Comparison of ENCODE assay signal across 10 mouse cellular contexts in genomic region chr4:106866381-106866780, GRCm38 (mm10). TPM values are rescaled to one million over a fixed set of nuclear protein-coding genes. Genes with fewer than 3 reads are reported as not detected.
DNase-seq lines count a peak whose midpoint lies in the region; ATAC-seq lines count a peak whose summit lies in the region.
"Had no signal": no experiment of that assay in that cellular context is flagged by ENCODE, and none has a peak within 500 bp of the region (broad histone marks: within the 10 kb centered on the region; RNA-seq: fewer than 3 reads in every experiment).

No protein-coding gene starts in this region.

- peak overlapping the region; percentile 90 for H3K27ac ChIP-seq in forebrain, embryonic 10.5 days
- no peak overlapping the region; the same call in 1 of the 2 replicates for H3K27ac ChIP-seq in forebrain, embryonic 16.5 days (ENCODE audit: low read length)
- H3K27ac ChIP-seq in liver, embryonic 11.5 days (ENCODE audit: low read depth, low read length) = 0 out of 2 replicates have a peak overlapping the region, but pooled peaks have one; percentile 28
- H3K27ac ChIP-seq in hindbrain, embryonic 15.5 days (replicated peaks) = 0 out of 2 replicates have a peak overlapping the region, but pooled peaks have one; percentile 40
- peak overlapping the region; percentile 78; the same call in 1 of the 2 replicates for H3K27ac ChIP-seq in neural tube, embryonic 14.5 days (ENCODE audit: low read depth, low read length)

- H3K27me3 ChIP-seq in forebrain, embryonic 10.5 days (ENCODE audit: poor library complexity, severe bottlenecking) = no peaks in the 10 kb centered on the region
- no peaks in the 10 kb centered on the region; the same call in 1 of the 2 replicates for H3K27me3 ChIP-seq in forebrain, embryonic 16.5 days (replicated peaks; ENCODE audit: control insufficient read depth, insufficient read depth, low read length)
- no peaks in the 10 kb centered on the region for H3K27me3 ChIP-seq in liver, embryonic 11.5 days (replicated peaks; ENCODE audit: control insufficient read depth, insufficient read depth, low read length)
- H3K27me3 ChIP-seq in hindbrain, embryonic 15.5 days = no peaks in the 10 kb centered on the region
- no peaks in the 10 kb centered on the region for H3K27me3 ChIP-seq in neural tube, embryonic 14.5 days (ENCODE audit: control insufficient read depth, insufficient read depth, low read length)

- H3K9ac ChIP-seq in forebrain, embryonic 16.5 days (replicated peaks; ENCODE audit: low read depth, low read length) = no peak overlapping the region
- H3K9ac ChIP-seq in liver, embryonic 11.5 days (ENCODE audit: low read depth, low read length) = no peak overlapping the region
- no peak overlapping the region for H3K9ac ChIP-seq in hindbrain, embryonic 15.5 days
- no peak overlapping the region for H3K9ac ChIP-seq in neural tube, embryonic 14.5 days (replicated peaks; ENCODE audit: low read depth, low read length)

- H3K4me2 ChIP-seq in forebrain, embryonic 16.5 days (ENCODE audit: low read length) = no peak overlapping the region
- no peak overlapping the region for H3K4me2 ChIP-seq in liver, embryonic 11.5 days
- H3K4me2 ChIP-seq in hindbrain, embryonic 15.5 days = no peak overlapping the region
- no peak overlapping the region for H3K4me2 ChIP-seq in neural tube, embryonic 14.5 days (ENCODE audit: low read depth, low read length)

- H3K4me1 ChIP-seq in forebrain, embryonic 10.5 days = peaks cover 78% of the 10 kb centered on the region
- peaks cover 20% of the 10 kb centered on the region for H3K4me1 ChIP-seq in forebrain, embryonic 16.5 days (replicated peaks; ENCODE audit: control insufficient read depth, insufficient read depth, low read length)
- peaks cover 45% of the 10 kb centered on the region for H3K4me1 ChIP-seq in liver, embryonic 11.5 days (replicated peaks; ENCODE audit: control insufficient read depth, insufficient read depth, low read length)
- H3K4me1 ChIP-seq in hindbrain, embryonic 15.5 days (replicated peaks) = peaks cover 24% of the 10 kb centered on the region
- peaks cover 12% of the 10 kb centered on the region for H3K4me1 ChIP-seq in neural tube, embryonic 14.5 days (ENCODE audit: control insufficient read depth, insufficient read depth, low read length)

- H3K4me3 ChIP-seq in forebrain, embryonic 10.5 days = no peak overlapping the region; the same call in 1 of the 2 replicates
- H3K4me3 ChIP-seq in forebrain, embryonic 16.5 days (replicated peaks; ENCODE audit: low read length) = no peak overlapping the region
- no peak overlapping the region for H3K4me3 ChIP-seq in liver, embryonic 11.5 days (ENCODE audit: low read depth, low read length)
- no peak overlapping the region for H3K4me3 ChIP-seq in hindbrain, embryonic 15.5 days
- no peak overlapping the region for H3K4me3 ChIP-seq in neural tube, embryonic 14.5 days (ENCODE audit: low read depth, low read length)

- no peak for DNase-seq in forebrain, embryonic 10.5 days (ENCODE audit: extremely low spot score, low spot score)
- DNase-seq in liver, embryonic 11.5 days (ENCODE audit: low spot score) = no peak
- no peak for DNase-seq in liver
- no peak for DNase-seq in right cerebral cortex, adult 2 months (ENCODE audit: low spot score in 2 of 2)
- DNase-seq: adrenal gland, adult 8-10 months; kidney, adult 8-10 months had no signal

- 50% methylated on average over 5 of the region's 5 CpGs for WGBS in forebrain, embryonic 10.5 days
- WGBS in forebrain, embryonic 16.5 days = 52% methylated on average over 5 of the region's 5 CpGs
- 73% methylated on average over 5 of the region's 5 CpGs for WGBS in liver, embryonic 11.5 days
- WGBS in hindbrain, embryonic 15.5 days = 60% methylated on average over 5 of the region's 5 CpGs
- WGBS in neural tube, embryonic 14.5 days = 51% methylated on average over 5 of the region's 5 CpGs

- no peak for ATAC-seq in forebrain, embryonic 16.5 days
- ATAC-seq in liver, embryonic 11.5 days (replicated peaks; ENCODE audit: low FRiP score) = no peak
- ATAC-seq in hindbrain, embryonic 15.5 days (ENCODE audit: low FRiP score, low read depth) = no peak
- no peak for ATAC-seq in neural tube, embryonic 14.5 days (ENCODE audit: low read depth)
- ATAC-seq in erythroid progenitor cell, adult 5-6 weeks (replicated peaks; ENCODE audit: low FRiP score, poor library complexity, severe bottlenecking) = no peak

- no peaks in the 10 kb centered on the region for H3K9me3 ChIP-seq in forebrain, embryonic 10.5 days
- no peaks in the 10 kb centered on the region for H3K9me3 ChIP-seq in forebrain, embryonic 16.5 days (ENCODE audit: control insufficient read depth, low read length)
- no peaks in the 10 kb centered on the region for H3K9me3 ChIP-seq in liver, embryonic 11.5 days (ENCODE audit: control insufficient read depth, low read length)
- no peaks in the 10 kb centered on the region for H3K9me3 ChIP-seq in hindbrain, embryonic 15.5 days
- H3K9me3 ChIP-seq in neural tube, embryonic 14.5 days (ENCODE audit: control insufficient read depth, low read length) = no peaks in the 10 kb centered on the region

- H3K36me3 ChIP-seq in forebrain, embryonic 10.5 days (replicated peaks) = no peaks in the 10 kb centered on the region
- H3K36me3 ChIP-seq in forebrain, embryonic 16.5 days (ENCODE audit: control insufficient read depth, insufficient read depth) = no peaks in the 10 kb centered on the region
- H3K36me3 ChIP-seq in liver, embryonic 11.5 days (ENCODE audit: control insufficient read depth, insufficient read depth, low read length) = no peaks in the 10 kb centered on the region
- H3K36me3 ChIP-seq in hindbrain, embryonic 15.5 days = no peaks in the 10 kb centered on the region
- H3K36me3 ChIP-seq in neural tube, embryonic 14.5 days (ENCODE audit: control insufficient read depth, insufficient read depth, low read length) = no peaks in the 10 kb centered on the region

RNA-seq across cellular contexts. Expression of gene Ssbp3, which starts 44.1 kb away (rescaled TPM):
- 128 and 134 TPM in 2 replicates for polyA plus RNA-seq in forebrain, embryonic 10.5 days (2016; fragmentation: Nextera tagmentation; extraction: Ambion mirVana)
- polyA plus RNA-seq in forebrain, embryonic 16.5 days (2015; fragmentation: Nextera tagmentation; extraction: Ambion mirVana) = 163 and 167 TPM in 2 replicates
- 71.1 and 89.0 TPM in 2 replicates for polyA plus RNA-seq in liver, embryonic 11.5 days (2014; fragmentation: Nextera tagmentation; extraction: Ambion mirVana)
- 143 and 151 TPM in 2 replicates for polyA plus RNA-seq in hindbrain, embryonic 15.5 days (2015; fragmentation: Nextera tagmentation; extraction: Ambion mirVana)
- 106 and 112 TPM in 2 replicates for polyA plus RNA-seq in neural tube, embryonic 14.5 days (2014; fragmentation: Nextera tagmentation; extraction: Ambion mirVana)
- total RNA-seq in erythroid progenitor cell, adult 5-6 weeks (2015; ENCODE audit: low replicate concordance) = 181 and 212 TPM in 2 replicates
- 93.7 and 104 TPM in 2 replicates for total RNA-seq in erythroid progenitor cell, adult 5-6 weeks (2017; ENCODE audit: low replicate concordance)
